Mouse (Mus musculus) stomach, embryonic 16.5 days (tissue): Measurements from ENCODE around the gene Gm10974. TPM values are rescaled to one million over a fixed set of nuclear protein-coding genes. Genes with fewer than 3 reads are reported as not detected.
A peak's percentile ranks its signal among the peaks of the same experiment; 100 is the strongest.

Experiments used
- ATAC-seq: fragments of 200-750 bp; cut with Nextera tagmentation; 2 replicates; pipeline ENCODE4 v1.8.0; 2017; ENCODE audit warnings: moderate number of reproducible peaks, moderate TSS enrichment; ENCODE audit not compliant: insufficient read depth, low FRiP score
- H3K27ac ChIP-seq: fragments of 300-500 bp; sonication (generic); 2 replicates; pipeline ENCODE4 v1.5.1; 2014; ENCODE audit warnings: low read length
- H3K27me3 ChIP-seq: fragments of 300-500 bp; sonication (generic); 2 replicates; pipeline ENCODE4 v1.6.1; 2014; ENCODE audit warnings: low read length, control low read depth, mixed read lengths; ENCODE audit not compliant: control insufficient read depth, insufficient read depth
- H3K36me3 ChIP-seq: fragments of 300-500 bp; sonication (generic); 2 replicates; pipeline ENCODE4 v1.6.1; 2014; ENCODE audit warnings: low read length; ENCODE audit not compliant: control insufficient read depth, insufficient read depth
- H3K4me1 ChIP-seq: fragments of 300-500 bp; sonication (generic); 2 replicates; pipeline ENCODE4 v1.6.1; 2014; ENCODE audit warnings: low read length, control low read depth, mixed read lengths; ENCODE audit not compliant: control insufficient read depth, insufficient read depth
- H3K4me2 ChIP-seq: fragments of 300-500 bp; sonication (generic); 2 replicates; pipeline ENCODE4 v1.6.1; 2014; ENCODE audit warnings: low read depth, low read length, mixed read lengths
- H3K4me3 ChIP-seq: fragments of 300-500 bp; sonication (generic); replicated peaks from 2 replicates; pipeline ENCODE4 v1.5.1; 2014; ENCODE audit warnings: mild to moderate bottlenecking, low read length
- H3K9ac ChIP-seq: fragments of 300-500 bp; sonication (generic); 2 replicates; pipeline ENCODE4 v1.6.1; 2014; ENCODE audit warnings: low read length
- H3K9me3 ChIP-seq: fragments of 300-500 bp; sonication (generic); replicated peaks from 2 replicates; pipeline ENCODE4 v1.6.1; 2016; ENCODE audit warnings: low read length, control low read depth; ENCODE audit not compliant: control insufficient read depth
- WGBS: fragments of 180-500 bp; shearing (Covaris S2); extraction: QIAGEN DNeasy Blood & Tissue Kit; methylation state at CpG from one replicate; pipeline ENCODE4 v1.1.7; 2014; 5-methylcytosine and 5-hydroxymethylcytosine counted together
- polyA plus RNA-seq: library from polyadenylated mRNA; unstranded; fragments of >200 nt; fragmentation: Nextera tagmentation; extraction: Ambion mirVana; gene quantifications from 2 replicates; pipeline ENCODE4 v1.2.1, GENCODE M21; 2015

The Gm10974 gene
- polyA plus RNA-seq, 1 experiment from 2014 or later, result not detected

- no peak for ATAC-seq
- Histone ChIP-seq H3K4me3 (no peak overlapping the region), H3K36me3 (no peaks in the 10 kb centered on the region), H3K4me1 (peaks cover 11% of the 10 kb centered on the region), H3K27me3 (no peaks in the 10 kb centered on the region), H3K9ac (no peak overlapping the region), H3K9me3 (no peaks in the 10 kb centered on the region), H3K27ac (no peak overlapping the region), H3K4me2 (no peak overlapping the region)
- WGBS, result 78% methylated on average over 4 of the region's 4 CpGs
Observed at GRCm38 (mm10) chr7:66351074-66351473, 14.6 kb upstream of the Gm10974 start.

- WGBS, result 55% methylated on average over 3 of the region's 3 CpGs
- H3K9me3 ChIP-seq, result no peaks in the 10 kb centered on the region
- H3K4me1 ChIP-seq, result 0 out of 2 replicates have a peak, but pooled peaks cover under 1% of the 10 kb centered on the region
- H3K27ac ChIP-seq, result no peak overlapping the region
- H3K9ac ChIP-seq, result no peak overlapping the region
- H3K36me3 ChIP-seq, result 0 out of 2 replicates have a peak, but pooled peaks cover 4% of the 10 kb centered on the region
- H3K4me2 ChIP-seq, result no peak overlapping the region
- H3K4me3 ChIP-seq, result no peak overlapping the region
- ATAC-seq, result no peak
- H3K27me3 ChIP-seq, result no peaks in the 10 kb centered on the region
Observed at GRCm38 (mm10) chr7:66354911-66355310, 10.8 kb upstream of the Gm10974 start.

GRCm38 (mm10) chr7:66355791-66356522 lies 9.7 kb upstream of the Gm10974 start:
- no peak for ATAC-seq
- H3K36me3 ChIP-seq, result peaks cover 12% of the 10 kb centered on the region
- H3K27me3 ChIP-seq, result no peaks in the 10 kb centered on the region
- H3K4me1 ChIP-seq, result no peaks in the 10 kb centered on the region
- no peak overlapping the region for H3K9ac ChIP-seq
- H3K4me3 ChIP-seq, result no peak overlapping the region
- H3K9me3 ChIP-seq, result peaks cover 4% of the 10 kb centered on the region
- H3K27ac ChIP-seq, result no peak overlapping the region
- WGBS, result 81% methylated on average over 8 of the region's 8 CpGs
- H3K4me2 ChIP-seq, result no peak overlapping the region

- H3K4me2 ChIP-seq, result no peak overlapping the region
- H3K36me3 ChIP-seq, result peaks cover 12% of the 10 kb centered on the region
- H3K9me3 ChIP-seq, result peaks cover 15% of the 10 kb centered on the region
- no peaks in the 10 kb centered on the region for H3K4me1 ChIP-seq
- no peak for ATAC-seq
- H3K9ac ChIP-seq, result no peak overlapping the region
- H3K27ac ChIP-seq, result no peak overlapping the region
- 85% methylated on average over 3 of the region's 3 CpGs for WGBS
- no peak overlapping the region for H3K4me3 ChIP-seq
- no peaks in the 10 kb centered on the region for H3K27me3 ChIP-seq
Observed at GRCm38 (mm10) chr7:66358461-66358860, 7.2 kb upstream of the Gm10974 start.

GRCm38 (mm10) chr7:66359044-66359443 lies 6.7 kb upstream of the Gm10974 start:
- Histone ChIP-seq H3K27ac (no peak overlapping the region), H3K4me1 (no peaks in the 10 kb centered on the region), H3K27me3 (no peaks in the 10 kb centered on the region), H3K4me2 (no peak overlapping the region), H3K36me3 (peaks cover 12% of the 10 kb centered on the region), H3K4me3 (no peak overlapping the region), H3K9me3 (peaks cover 15% of the 10 kb centered on the region), H3K9ac (no peak overlapping the region)
- 79% methylated on average over 4 of the region's 4 CpGs for WGBS
- ATAC-seq, result no peak

GRCm38 (mm10) chr7:66364491-66364890 lies 1.2 kb upstream of the Gm10974 start:
- no peak overlapping the region for H3K4me2 ChIP-seq
- no peak overlapping the region for H3K9ac ChIP-seq
- peaks cover 15% of the 10 kb centered on the region for H3K9me3 ChIP-seq
- WGBS, result 92% methylated on average over 11 of the region's 11 CpGs
- peaks cover 7% of the 10 kb centered on the region for H3K4me1 ChIP-seq
- no peak for ATAC-seq
- no peak overlapping the region for H3K27ac ChIP-seq
- no peak overlapping the region for H3K4me3 ChIP-seq
- H3K27me3 ChIP-seq, result no peaks in the 10 kb centered on the region
- H3K36me3 ChIP-seq, result peaks cover 15% of the 10 kb centered on the region

- peaks cover 6% of the 10 kb centered on the region for H3K36me3 ChIP-seq
- no peak overlapping the region for H3K9ac ChIP-seq
- peaks cover 13% of the 10 kb centered on the region for H3K4me1 ChIP-seq
- H3K27me3 ChIP-seq, result no peaks in the 10 kb centered on the region
- no peak overlapping the region for H3K27ac ChIP-seq
- H3K9me3 ChIP-seq, result peaks cover 14% of the 10 kb centered on the region
- no peak overlapping the region for H3K4me2 ChIP-seq
- ATAC-seq, result no peak
- 63% methylated on average over 2 of the region's 2 CpGs for WGBS
- H3K4me3 ChIP-seq, result no peak overlapping the region
Observed at GRCm38 (mm10) chr7:66365411-66365810, 294 bp upstream of the Gm10974 start.

- Histone ChIP-seq H3K27me3 (no peaks in the 10 kb centered on the region), H3K4me2 (no peak overlapping the region), H3K4me1 (peaks cover 13% of the 10 kb centered on the region), H3K27ac (peak overlapping the region; percentile 19; the same call in 1 of the 2 replicates), H3K36me3 (0 out of 2 replicates have a peak, but pooled peaks cover 3% of the 10 kb centered on the region), H3K9ac (no peak overlapping the region), H3K4me3 (no peak overlapping the region), H3K9me3 (no peaks in the 10 kb centered on the region)
- WGBS, result 64% methylated on average over 5 of the region's 5 CpGs
- no peak for ATAC-seq
Observed at GRCm38 (mm10) chr7:66369071-66369933, 3.6 kb downstream of the Gm10974 start.

- Histone ChIP-seq H3K4me1 (peaks cover 13% of the 10 kb centered on the region), H3K4me2 (no peak overlapping the region), H3K4me3 (no peak overlapping the region), H3K27ac (peak overlapping the region; percentile 19; the same call in 1 of the 2 replicates), H3K9ac (no peak overlapping the region), H3K27me3 (no peaks in the 10 kb centered on the region), H3K36me3 (no peaks in the 10 kb centered on the region), H3K9me3 (no peaks in the 10 kb centered on the region)
- ATAC-seq, result no peak
- WGBS, result 48% methylated on average over 5 of the region's 5 CpGs
Observed at GRCm38 (mm10) chr7:66369934-66370445, 4.3 kb downstream of the Gm10974 start.
